Mouse (Mus musculus): ENCODE data around the gene Rbfox3. TPM values are rescaled to one million over a fixed set of nuclear protein-coding genes. Genes with fewer than 3 reads are reported as not detected.

Gene Rbfox3
- polyA plus RNA-seq, 1 experiment = 0.51 TPM

GRCm38 (mm10) chr11:118504180-118504454 is 407.3 kb downstream of the Rbfox3 start:
- H3K36me3 ChIP-seq (ENCODE audit: control insufficient read depth, insufficient read depth, low read length) = no peaks in the 10 kb centered on the region
- H3K4me3 ChIP-seq (ENCODE audit: extremely low read depth, insufficient read depth, insufficient read length) = no peak overlapping the region
- 0 out of 2 replicates have a peak, but pooled peaks cover 2% of the 10 kb centered on the region for H3K27me3 ChIP-seq (ENCODE audit: control insufficient read depth, insufficient read depth, low read length)
- no peaks in the 10 kb centered on the region for H3K4me1 ChIP-seq (ENCODE audit: control insufficient read depth, insufficient read depth, insufficient read length)
- DNase-seq (ENCODE audit: low read depth in 1 of 2, low spot score in 2 of 2) = no peak
- 79% methylated on average over 5 of the region's 5 CpGs for whole genome bisulfite sequencing
- TF ChIP-seq CTCF (IDR thresholded peaks at IDR 0.05; ENCODE audit: extremely low read depth, insufficient read depth, insufficient read length, insufficient replicate concordance) (no peak), POLR2A (IDR thresholded peaks at IDR 0.05; ENCODE audit: low read depth, low read length) (no peak)
- no peak overlapping the region for H3K27ac ChIP-seq (ENCODE audit: insufficient read depth, low read length)

GRCm38 (mm10) chr11:118503418-118504179 is 407.8 kb downstream of the Rbfox3 start:
- no peak for DNase-seq (ENCODE audit: low read depth in 1 of 2, low spot score in 2 of 2)
- no peak overlapping the region for H3K27ac ChIP-seq (ENCODE audit: insufficient read depth, low read length)
- H3K4me3 ChIP-seq (ENCODE audit: extremely low read depth, insufficient read depth, insufficient read length) = no peak overlapping the region
- H3K36me3 ChIP-seq (ENCODE audit: control insufficient read depth, insufficient read depth, low read length) = no peaks in the 10 kb centered on the region
- H3K27me3 ChIP-seq (ENCODE audit: control insufficient read depth, insufficient read depth, low read length) = 0 out of 2 replicates have a peak, but pooled peaks cover 2% of the 10 kb centered on the region
- 20% methylated on average over 34 of the region's 34 CpGs for WGBS
- H3K4me1 ChIP-seq (ENCODE audit: control insufficient read depth, insufficient read depth, insufficient read length) = no peaks in the 10 kb centered on the region
- TF ChIP-seq POLR2A (IDR thresholded peaks at IDR 0.05; ENCODE audit: low read depth, low read length) (no peak), CTCF (IDR thresholded peaks at IDR 0.05; ENCODE audit: extremely low read depth, insufficient read depth, insufficient read length, insufficient replicate concordance) (no peak)

GRCm38 (mm10) chr11:118502990-118503389 is 408.4 kb downstream of the Rbfox3 start:
- Histone ChIP-seq H3K27ac (ENCODE audit: insufficient read depth, low read length) (no peak overlapping the region), H3K4me3 (ENCODE audit: extremely low read depth, insufficient read depth, insufficient read length) (no peak overlapping the region), H3K27me3 (ENCODE audit: control insufficient read depth, insufficient read depth, low read length) (0 out of 2 replicates have a peak, but pooled peaks cover 2% of the 10 kb centered on the region), H3K36me3 (ENCODE audit: control insufficient read depth, insufficient read depth, low read length) (no peaks in the 10 kb centered on the region), H3K4me1 (ENCODE audit: control insufficient read depth, insufficient read depth, insufficient read length) (no peaks in the 10 kb centered on the region)
- WGBS = 59% methylated on average over 6 of the region's 6 CpGs
- no peak for DNase-seq (ENCODE audit: low read depth in 1 of 2, low spot score in 2 of 2)
- TF ChIP-seq POLR2A (IDR thresholded peaks at IDR 0.05; ENCODE audit: low read depth, low read length) (no peak), CTCF (IDR thresholded peaks at IDR 0.05; ENCODE audit: extremely low read depth, insufficient read depth, insufficient read length, insufficient replicate concordance) (no peak)

GRCm38 (mm10) chr11:118496066-118496689 is 415.2 kb downstream of the Rbfox3 start:
- no peak overlapping the region for H3K27ac ChIP-seq (ENCODE audit: insufficient read depth, low read length)
- H3K4me1 ChIP-seq (ENCODE audit: control insufficient read depth, insufficient read depth, insufficient read length) = no peaks in the 10 kb centered on the region
- TF ChIP-seq POLR2A (IDR thresholded peaks at IDR 0.05; ENCODE audit: low read depth, low read length) (no peak), CTCF (IDR thresholded peaks at IDR 0.05; ENCODE audit: extremely low read depth, insufficient read depth, insufficient read length, insufficient replicate concordance) (no peak)
- H3K27me3 ChIP-seq (ENCODE audit: control insufficient read depth, insufficient read depth, low read length) = no peaks in the 10 kb centered on the region
- no peaks in the 10 kb centered on the region for H3K36me3 ChIP-seq (ENCODE audit: control insufficient read depth, insufficient read depth, low read length)
- no peak overlapping the region for H3K4me3 ChIP-seq (ENCODE audit: extremely low read depth, insufficient read depth, insufficient read length)
- no peak for DNase-seq (ENCODE audit: low read depth in 1 of 2, low spot score in 2 of 2)
- 78% methylated on average over 20 of the region's 20 CpGs for WGBS

GRCm38 (mm10) chr11:118495065-118495464 is 416.3 kb downstream of the Rbfox3 start:
- 54% methylated on average over 5 of the region's 5 CpGs for WGBS

GRCm38 (mm10) chr11:118494001-118494737 is 417.2 kb downstream of the Rbfox3 start:
- Histone ChIP-seq H3K4me1 (ENCODE audit: control insufficient read depth, insufficient read depth, insufficient read length) (no peaks in the 10 kb centered on the region), H3K27ac (ENCODE audit: insufficient read depth, low read length) (no peak overlapping the region), H3K27me3 (ENCODE audit: control insufficient read depth, insufficient read depth, low read length) (no peaks in the 10 kb centered on the region), H3K36me3 (ENCODE audit: control insufficient read depth, insufficient read depth, low read length) (no peaks in the 10 kb centered on the region), H3K4me3 (ENCODE audit: extremely low read depth, insufficient read depth, insufficient read length) (no peak overlapping the region)
- DNase-seq (ENCODE audit: low read depth in 1 of 2, low spot score in 2 of 2) = no peak
- TF ChIP-seq CTCF (IDR thresholded peaks at IDR 0.05; ENCODE audit: extremely low read depth, insufficient read depth, insufficient read length, insufficient replicate concordance) = no peak
- no peak for TF ChIP-seq POLR2A (IDR thresholded peaks at IDR 0.05; ENCODE audit: low read depth, low read length)
- 72% methylated on average over 12 of the region's 12 CpGs for WGBS

More at GRCm38 (mm10) chr11:118495065-118495464, 416.3 kb downstream of the Rbfox3 start:
- DNase-seq (ENCODE audit: low read depth in 1 of 2, low spot score in 2 of 2) = no peak
- H3K4me3 ChIP-seq (ENCODE audit: extremely low read depth, insufficient read depth, insufficient read length) = no peak overlapping the region
- no peaks in the 10 kb centered on the region for H3K27me3 ChIP-seq (ENCODE audit: control insufficient read depth, insufficient read depth, low read length)
- H3K27ac ChIP-seq (ENCODE audit: insufficient read depth, low read length) = no peak overlapping the region
- no peaks in the 10 kb centered on the region for H3K4me1 ChIP-seq (ENCODE audit: control insufficient read depth, insufficient read depth, insufficient read length)
- H3K36me3 ChIP-seq (ENCODE audit: control insufficient read depth, insufficient read depth, low read length) = no peaks in the 10 kb centered on the region
- no peak for TF ChIP-seq POLR2A (IDR thresholded peaks at IDR 0.05; ENCODE audit: low read depth, low read length)
